Mouse (Mus musculus): ENCODE measurements around the gene Acp7. TPM values are rescaled to one million over a fixed set of nuclear protein-coding genes. Genes with fewer than 3 reads are reported as not detected.

The Acp7 gene
- total RNA-seq, 2 experiments from 2014 or later = not detected

- DNase-seq = peak; percentile 52 to 74
Observed at GRCm38 (mm10) chr7:28576271-28576914, 54.7 kb downstream of the Acp7 start.

- no peak for DNase-seq
Observed at GRCm38 (mm10) chr7:28575597-28575996, 55.5 kb downstream of the Acp7 start.

GRCm38 (mm10) chr7:28573236-28573635 is 57.9 kb downstream of the Acp7 start:
- DNase-seq = no peak

DNA sequence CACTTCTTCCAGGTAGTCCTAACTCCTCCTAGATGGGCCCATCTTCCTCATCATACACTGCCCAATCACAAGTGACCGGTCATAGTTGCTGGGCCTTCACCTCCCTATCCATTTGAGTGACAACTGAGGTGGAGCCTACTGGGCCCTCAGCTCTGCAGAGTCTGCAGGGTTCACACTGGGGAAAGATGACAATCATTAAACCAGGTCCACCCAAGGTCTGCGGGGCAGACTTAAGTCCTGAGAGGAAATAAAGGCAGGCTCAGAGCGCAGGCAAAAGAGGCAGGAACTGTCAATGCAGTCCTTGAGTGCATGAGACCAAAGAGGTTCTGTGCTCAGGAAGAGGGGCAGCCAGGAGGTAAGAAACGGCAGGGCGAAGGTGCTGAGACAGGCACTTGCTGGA is 58.4 kb downstream of the Acp7 start:
- no peak for DNase-seq

- DNase-seq = peak in 1 of 2 experiments; percentile 41
Observed at GRCm38 (mm10) chr7:28570982-28571682, 60.0 kb downstream of the Acp7 start.

DNA sequence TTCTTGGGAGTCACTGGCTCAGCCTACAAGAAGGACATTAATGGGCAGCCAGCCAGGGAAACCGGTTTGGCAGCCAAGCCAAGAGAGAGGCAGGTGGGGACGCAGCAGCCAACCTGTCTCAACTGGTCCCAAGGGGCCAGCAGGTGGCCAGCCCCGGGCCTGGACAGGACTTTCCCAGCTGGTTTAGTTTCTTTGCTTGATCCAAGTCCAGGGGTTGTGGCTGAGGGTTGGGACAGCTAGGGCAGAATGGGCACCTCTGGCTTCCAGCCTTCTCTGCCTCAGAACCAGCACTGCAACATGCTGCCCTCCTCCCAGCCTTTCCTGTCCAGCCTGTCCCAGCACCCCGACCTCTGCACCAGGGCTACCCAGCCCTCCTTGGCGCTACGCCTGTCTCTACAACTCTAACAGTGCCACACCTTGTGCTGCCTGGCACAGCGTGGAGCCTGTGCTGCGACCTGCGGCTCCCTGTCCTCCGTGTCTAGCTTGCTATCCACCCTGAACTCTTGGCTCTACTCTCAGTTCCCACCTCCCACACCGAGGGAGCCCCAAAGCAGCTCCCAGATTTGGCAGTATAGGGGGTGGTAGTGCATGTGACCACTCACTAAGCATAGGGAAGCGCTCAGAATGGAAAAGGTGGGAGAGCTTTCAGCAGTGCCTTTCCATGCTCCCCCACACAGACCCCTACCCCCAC is 60.7 kb downstream of the Acp7 start:
- peak; percentile 41 to 55 for DNase-seq

- peak; percentile 60 to 84 for DNase-seq
Observed at GRCm38 (mm10) chr7:28568253-28568652, 62.9 kb downstream of the Acp7 start.

GRCm38 (mm10) chr7:28567539-28567938 is 63.6 kb downstream of the Acp7 start:
- DNase-seq = no peak

- DNase-seq = no peak
Observed at GRCm38 (mm10) chr7:28565407-28565806, 65.7 kb downstream of the Acp7 start.

GRCm38 (mm10) chr7:28562951-28563350 is 68.2 kb downstream of the Acp7 start:
- DNase-seq = no peak

GRCm38 (mm10) chr7:28562371-28562770 is 68.8 kb downstream of the Acp7 start:
- no peak for DNase-seq

DNA sequence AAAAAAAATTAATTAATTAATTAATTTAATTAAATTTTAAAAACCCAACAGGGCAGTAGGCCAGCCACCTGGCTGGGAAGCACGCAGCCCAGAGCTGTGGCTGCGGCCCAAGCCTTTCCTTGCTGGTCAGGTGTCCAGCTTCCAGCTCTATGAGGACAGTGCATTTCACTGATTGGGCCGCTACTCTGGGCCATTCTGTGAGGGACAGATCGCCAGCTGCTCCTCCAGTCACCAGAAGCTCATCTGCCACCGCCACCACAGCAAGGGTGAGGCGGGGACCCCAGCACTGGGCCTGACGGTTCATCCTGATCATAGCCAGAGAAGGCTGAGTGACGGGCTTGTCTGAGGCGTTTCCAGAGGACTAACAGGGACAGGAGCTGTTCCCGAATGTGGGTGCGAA is 69.2 kb downstream of the Acp7 start:
- no peak for DNase-seq

DNA sequence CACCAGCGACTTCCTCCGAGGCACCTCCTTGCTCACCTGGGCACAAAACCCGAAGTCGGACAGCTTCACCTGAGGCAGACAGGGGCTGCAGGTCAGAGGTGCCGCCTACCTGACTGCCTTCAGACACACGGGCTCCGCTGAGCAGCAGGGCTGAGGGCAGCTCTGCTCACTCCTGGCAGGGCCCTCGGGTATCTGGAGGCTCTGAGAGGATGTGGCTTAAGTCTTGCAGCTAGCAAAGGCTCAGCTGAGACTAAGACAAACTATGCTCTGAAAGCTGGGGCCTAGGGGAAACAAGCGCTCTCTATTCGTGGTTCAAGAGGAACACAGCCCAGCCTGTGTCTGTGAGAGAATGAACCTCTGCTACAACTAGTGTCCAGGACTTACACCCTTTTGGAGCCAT is 70.3 kb downstream of the Acp7 start:
- no peak for DNase-seq

DNA sequence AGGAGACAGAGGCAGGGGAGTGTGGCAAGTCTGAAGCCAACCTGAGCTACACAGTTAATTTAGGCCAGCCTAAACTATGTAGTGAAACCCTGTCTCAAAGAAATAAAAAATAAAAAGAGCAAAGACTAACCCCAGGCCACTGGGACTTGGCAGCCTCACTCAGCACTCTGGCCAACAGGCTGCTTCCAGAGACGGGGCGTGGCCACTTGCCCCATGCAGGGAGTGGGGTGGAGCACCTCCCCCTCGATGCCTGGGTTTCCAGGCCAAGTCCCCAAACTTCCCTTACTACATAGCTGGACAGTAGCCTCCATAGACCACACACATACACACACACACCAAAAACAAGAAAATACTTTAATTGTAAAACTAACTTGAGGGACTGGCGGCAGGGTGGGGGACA is 72.6 kb downstream of the Acp7 start:
- peak; percentile 66 to 79 for DNase-seq

- DNase-seq = no peak
Observed at GRCm38 (mm10) chr7:28557708-28558107, 73.4 kb downstream of the Acp7 start.

Small RNAs within 50 kb of the gene (microRNA-seq; reads per million reads assigned to microRNA genes)
- 0 to 1.1 reads per million in 2 experiments for gene Mir7049

Other genes with a start within 250 kb of the Acp7 start
- gene Med29, start 238.6 kb downstream of the Acp7 start, total RNA-seq (2021) = 10 to 100 TPM; 21.8 TPM
- 10 to 100 TPM; 39.5 to 44.5 TPM for gene Paf1, start 238.4 kb downstream of the Acp7 start, total RNA-seq (2021)
- gene Gmfg, start 193.9 kb downstream of the Acp7 start, total RNA-seq (2021) = 1 to 10 TPM; 5.4 to 7.8 TPM
- gene Lrfn1, start 179.4 kb downstream of the Acp7 start, total RNA-seq (2021) = under 1 TPM; 0.46 to 0.65 TPM
- gene Ifnl2, start 120.9 kb downstream of the Acp7 start, total RNA-seq (2021) = not detected
- gene Ifnl3, start 108.5 kb downstream of the Acp7 start, total RNA-seq (2021) = not detected
- not detected for gene Sycn, start 90.4 kb downstream of the Acp7 start, total RNA-seq (2021)
- not detected for gene Nccrp1, start 84.1 kb downstream of the Acp7 start, total RNA-seq (2021)
- gene Samd4b, start 33.2 kb downstream of the Acp7 start, total RNA-seq (2021) = 10 to 100 TPM; 19.6 to 22.1 TPM
- gene Pak4, start 33.1 kb downstream of the Acp7 start, total RNA-seq (2021) = 1 to 10 TPM; 8.8 to 9.9 TPM
- under 1 TPM; 0.12 to 0.23 TPM for gene Fbxo27, start 61.5 kb upstream of the Acp7 start, total RNA-seq (2021)
- under 1 TPM; 0.62 to 0.82 TPM for gene Fbxo17, start 85.5 kb upstream of the Acp7 start, total RNA-seq (2021)
- 10 to 100 TPM; 59.4 to 60.4 TPM for gene Mrps12, start 110.5 kb upstream of the Acp7 start, total RNA-seq (2021)
- gene Sars2, start 110.7 kb upstream of the Acp7 start, total RNA-seq (2021) = 10 to 100 TPM; 14.7 to 15.5 TPM
- not detected for gene Ccer2, start 124.8 kb upstream of the Acp7 start, total RNA-seq (2021)
- 10 to 100 TPM; 84.3 to 88.4 TPM for gene Sirt2, start 135.4 kb upstream of the Acp7 start, total RNA-seq (2021)
- gene Nfkbib, start 136.2 kb upstream of the Acp7 start, total RNA-seq (2021) = 10 to 100 TPM; 25.8 to 26.8 TPM
- 1 to 10 TPM; 1.5 to 3.4 TPM for gene Rinl, start 157.6 kb upstream of the Acp7 start, total RNA-seq (2021)
- 100 to 1,000 TPM; 196 to 224 TPM for gene Hnrnpl, start 177.2 kb upstream of the Acp7 start, total RNA-seq (2021)
- gene Ech1, start 193.9 kb upstream of the Acp7 start, total RNA-seq (2021) = 1,000 to 10,000 TPM; 1,960 to 1,989 TPM
- gene Lgals4, start 202.5 kb upstream of the Acp7 start, total RNA-seq (2021) = 10 to 100 TPM in 1 of 2 experiments, 1 to 10 TPM in 1; 9.6 to 18.7 TPM
- gene Lgals7, start 232.5 kb upstream of the Acp7 start, total RNA-seq (2021) = 1 to 10 TPM in 1 of 2 experiments, under 1 TPM in 1; 0.93 to 1.8 TPM

Measured in heart, adult 18-20 months (tissue).